ENCODE assay signal across 30 mouse cellular contexts in genomic region chr1:118719699-118720098, GRCm38 (mm10).
A peak's percentile ranks its signal among the peaks of the same experiment; 100 is the strongest.
DNase-seq lines count a peak whose midpoint lies in the region; ATAC-seq and TF ChIP-seq lines count a peak whose summit lies in the region.
"Had no signal": no experiment of that assay in that cellular context is flagged by ENCODE, and none has a peak within 500 bp of the region (broad histone marks: within the 10 kb centered on the region; RNA-seq: fewer than 3 reads in every experiment).

No protein-coding gene starts in this region.

- H3K79me2 ChIP-seq in liver, adult 2 months (ENCODE audit: control insufficient read depth, insufficient read depth, low read length): no peaks in the 10 kb centered on the region

- no peak overlapping the region for H3K4me3 ChIP-seq in liver, adult 2 months (ENCODE audit: insufficient read depth, low read depth, low read length)
- no peak overlapping the region for H3K4me3 ChIP-seq in intestine, embryonic 15.5 days (replicated peaks)
- H3K4me3 ChIP-seq: embryonic facial prominence, embryonic 10.5 days; embryonic facial prominence, embryonic 13.5 days; erythroblast, embryonic 14.5 days; forebrain, embryonic 12.5 days; forebrain, embryonic 15.5 days; heart, embryonic 12.5 days; heart, embryonic 15.5 days had no signal

- H3K27me3 ChIP-seq in liver, adult 2 months (ENCODE audit: control insufficient read depth, insufficient read depth, low read length): no peaks in the 10 kb centered on the region
- no peaks in the 10 kb centered on the region for H3K27me3 ChIP-seq in intestine, embryonic 15.5 days (replicated peaks)
- H3K27me3 ChIP-seq: embryonic facial prominence, embryonic 13.5 days; forebrain, embryonic 12.5 days; forebrain, embryonic 15.5 days; heart, embryonic 15.5 days; Patski had no signal

- ATAC-seq in megakaryocyte progenitor cell, adult 5-6 weeks (replicated peaks; ENCODE audit: poor library complexity): peak; percentile 67
- no peak for ATAC-seq in intestine, embryonic 15.5 days
- ATAC-seq: forebrain, embryonic 15.5 days; hindbrain, postnatal 0 days; inflammation-experienced regulatory T-cells, adult 6 months; Patski had no signal

- no peak overlapping the region for H3K27ac ChIP-seq in liver, adult 2 months (replicated peaks; ENCODE audit: insufficient read depth, low read depth, low read length)
- H3K27ac ChIP-seq in intestine, embryonic 15.5 days: no peak overlapping the region
- H3K27ac ChIP-seq: embryonic facial prominence, embryonic 10.5 days; embryonic facial prominence, embryonic 13.5 days; forebrain, embryonic 12.5 days; forebrain, embryonic 15.5 days; heart, embryonic 15.5 days; hindbrain, embryonic 14.5 days; hindbrain, postnatal 0 days had no signal

- H3K9ac ChIP-seq in liver, adult 2 months (ENCODE audit: low read depth, low read length): no peak overlapping the region
- H3K9ac ChIP-seq in intestine, embryonic 15.5 days: no peak overlapping the region
- H3K9ac ChIP-seq: embryonic facial prominence, embryonic 13.5 days; forebrain, embryonic 12.5 days; forebrain, embryonic 15.5 days; heart, embryonic 12.5 days; heart, embryonic 15.5 days; hindbrain, embryonic 14.5 days had no signal

- no peak for TF ChIP-seq CTCF in liver, adult 2 months (IDR thresholded peaks at IDR 0.05; ENCODE audit: low read depth, low read length)

- intact Hi-C loops in gastrocnemius, postnatal 36 days (cut with DNase I): no loop called here

- peaks cover 2% of the 10 kb centered on the region; the same call in 1 of the 2 replicates for H3K4me1 ChIP-seq in liver, adult 2 months (ENCODE audit: control insufficient read depth, insufficient read depth, low read length)
- H3K4me1 ChIP-seq in intestine, embryonic 15.5 days (replicated peaks): no peaks in the 10 kb centered on the region
- H3K4me1 ChIP-seq: embryonic facial prominence, embryonic 10.5 days; embryonic facial prominence, embryonic 13.5 days; forebrain, embryonic 12.5 days; forebrain, embryonic 15.5 days; heart, embryonic 12.5 days; heart, embryonic 15.5 days had no signal

- 76% methylated on average over 2 of the region's 2 CpGs for WGBS in liver, adult 2 months
- 71% methylated on average over 2 of the region's 2 CpGs for WGBS in intestine, embryonic 15.5 days

- H3K4me2 ChIP-seq in intestine, embryonic 15.5 days (replicated peaks): no peak overlapping the region
- H3K4me2 ChIP-seq: embryonic facial prominence, embryonic 13.5 days; forebrain, embryonic 12.5 days; forebrain, embryonic 15.5 days; heart, embryonic 12.5 days; heart, embryonic 15.5 days; hindbrain, embryonic 14.5 days had no signal

- H3K36me3 ChIP-seq in liver, adult 2 months (ENCODE audit: control insufficient read depth, insufficient read depth, low read length): no peaks in the 10 kb centered on the region
- H3K36me3 ChIP-seq in intestine, embryonic 15.5 days: no peaks in the 10 kb centered on the region
- H3K36me3 ChIP-seq: embryonic facial prominence, embryonic 10.5 days; embryonic facial prominence, embryonic 13.5 days; forebrain, embryonic 12.5 days; forebrain, embryonic 15.5 days; G1E; heart, embryonic 12.5 days; heart, embryonic 15.5 days had no signal

- peak; percentile 25 for DNase-seq in gastrocnemius, adult 18-20 months (ENCODE audit: low spot score)
- DNase-seq in gastrocnemius, postnatal 36 days: no peak
- peak; percentile 2 for DNase-seq in liver, adult 2 months (ENCODE audit: extremely low read depth, low read depth, low spot score)
- DNase-seq in liver: no peak
- DNase-seq in urinary bladder, postnatal 36 days (ENCODE audit: low spot score in 2 of 2): no peak
- DNase-seq in urinary bladder, postnatal 25 days (ENCODE audit: low spot score): no peak
- DNase-seq: adrenal gland, postnatal 10 days; adrenal gland, postnatal 36 days; B cell, adult 2 months; cerebellum, adult 18-20 months; cerebellum, adult 9-10 months; cerebellum, postnatal 25 days; embryo, embryonic 11 days; heart, adult 18-20 months; heart, postnatal 10 days; heart, postnatal 36 days had no signal

- H3K9me3 ChIP-seq in intestine, embryonic 15.5 days: no peaks in the 10 kb centered on the region
- H3K9me3 ChIP-seq: embryonic facial prominence, embryonic 10.5 days; forebrain, embryonic 12.5 days; heart, embryonic 15.5 days had no signal

- no peak for TF ChIP-seq POLR2A in liver, adult 2 months (IDR thresholded peaks at IDR 0.05; ENCODE audit: extremely low read depth, insufficient read depth, low read length)

Comparison
In these comparisons a context has a peak if more than half of its experiments do, and no peak if none do; other contexts are left out.
1. DNase-seq: peak in gastrocnemius, adult 18-20 months (single experiment) and liver, adult 2 months (single experiment); none in gastrocnemius, postnatal 36 days (0 of 2), liver (single experiment), urinary bladder, postnatal 36 days (0 of 2) and urinary bladder, postnatal 25 days (single experiment).